1 mouse cellular context compared by ENCODE assay signal in the genomic region with DNA sequence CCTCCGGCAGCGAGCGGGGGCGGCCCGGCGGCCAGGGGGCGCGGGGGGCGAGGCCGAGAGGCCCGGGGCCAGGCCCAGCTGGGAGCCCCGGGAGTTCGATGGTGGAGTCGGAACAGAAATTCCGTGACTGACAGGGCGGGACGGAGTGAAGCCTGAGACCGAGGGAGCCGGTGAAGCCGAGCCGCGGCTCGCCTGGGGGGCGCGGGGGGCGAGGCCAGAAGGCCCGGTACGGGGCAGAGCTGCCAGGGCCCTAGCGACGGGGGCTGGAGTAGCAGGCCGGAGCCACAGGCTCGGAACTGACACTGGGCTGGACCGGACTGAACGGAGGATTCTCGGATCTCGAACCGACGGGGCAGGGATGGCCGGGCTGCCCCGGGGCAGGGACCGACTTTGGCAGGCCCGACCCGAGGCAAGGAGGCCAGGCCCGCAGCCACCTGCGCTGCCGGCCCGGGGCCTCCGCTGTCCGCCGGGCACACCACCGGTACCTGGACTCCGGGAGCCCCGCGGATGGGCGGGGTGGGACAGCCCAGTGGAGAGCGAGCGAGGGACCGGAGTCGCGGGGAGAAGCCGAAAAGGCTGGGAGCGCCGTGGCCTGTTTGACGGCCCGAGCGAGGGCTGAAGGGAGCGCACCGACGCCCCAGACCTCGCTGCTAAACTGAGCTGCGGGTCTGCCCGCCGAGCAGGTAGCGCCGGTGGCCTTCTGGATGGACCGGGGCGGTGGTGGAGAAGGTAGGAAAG.
TF ChIP-seq lines count a peak whose summit lies in the region.

No protein-coding gene starts in this region.

TF ChIP-seq in CH12.LX, 34 proteins besides CTCF, POLR2A, EP300 and RAD21:
- TF ChIP-seq ETS1 (conservative IDR thresholded peaks at IDR 0.05; ENCODE audit: low read depth, low read length), result no peak
- TF ChIP-seq USF2 (conservative IDR thresholded peaks at IDR 0.05; ENCODE audit: low read depth, low read length), result no peak
- no peak for TF ChIP-seq USF1 (IDR thresholded peaks at IDR 0.05; ENCODE audit: low read depth, low read length)
- 0 out of 2 replicates have a peak, but pooled peaks have one; percentile 2 for TF ChIP-seq POLR2AphosphoS2 (IDR thresholded peaks at IDR 0.05; ENCODE audit: low read depth, low read length)
- TF ChIP-seq E2F4 (IDR thresholded peaks at IDR 0.05; ENCODE audit: insufficient replicate concordance, low read depth, low read length), result no peak
- no peak for TF ChIP-seq MAFK (IDR thresholded peaks at IDR 0.05; ENCODE audit: insufficient replicate concordance, low read length)
- peak; percentile 35; the same call in 1 of the 2 replicates for TF ChIP-seq MXI1 (IDR thresholded peaks at IDR 0.05; ENCODE audit: low read depth, low read length)
- TF ChIP-seq TBP (conservative IDR thresholded peaks at IDR 0.05; ENCODE audit: low read depth, low read length), result no peak
- peak; percentile 98; the same call in 1 of the 2 replicates for TF ChIP-seq UBTF (IDR thresholded peaks at IDR 0.05; ENCODE audit: low read depth, low read length)
- TF ChIP-seq SIN3A (IDR thresholded peaks at IDR 0.05; ENCODE audit: low read length), result peak; percentile 67
TF ChIP-seq in CH12.LX: peak in this region for 4.
